Mouse (Mus musculus) midbrain, embryonic 14.5 days (tissue): ENCODE data around the gene Casc4. TPM values are rescaled to one million over a fixed set of nuclear protein-coding genes. Genes with fewer than 3 reads are reported as not detected.

Experiments used
- ATAC-seq: fragments of 200-750 bp; cut with Nextera tagmentation; 2 replicates; pipeline ENCODE4 v1.8.0; 2017; ENCODE audit warnings: moderate number of reproducible peaks, moderate library complexity; ENCODE audit not compliant: low FRiP score, low TSS enrichment
- DNase-seq: peaks from one replicate; pipeline ENCODE4 v3.0.0-alpha.2; 2015
- H3K27ac ChIP-seq: fragments of 300-500 bp; sonication (generic); replicated peaks from 2 replicates; pipeline ENCODE4 v1.5.1; 2014; ENCODE audit warnings: mild to moderate bottlenecking, low read depth, low read length, moderate library complexity
- H3K27me3 ChIP-seq: fragments of 300-500 bp; sonication (generic); 2 replicates; pipeline ENCODE4 v1.6.1; 2014; ENCODE audit warnings: low read length, control low read depth, mixed read lengths; ENCODE audit not compliant: control insufficient read depth, insufficient read depth
- H3K36me3 ChIP-seq: fragments of 300-500 bp; sonication (generic); 2 replicates; pipeline ENCODE4 v1.6.1; 2014; ENCODE audit warnings: low read length, control low read depth; ENCODE audit not compliant: control insufficient read depth, insufficient read depth
- H3K4me1 ChIP-seq: fragments of 300-500 bp; sonication (generic); 2 replicates; pipeline ENCODE4 v1.6.1; 2014; ENCODE audit warnings: mild to moderate bottlenecking, antibody characterized with exemption, low read length, control low read depth; ENCODE audit not compliant: control insufficient read depth, insufficient read depth
- H3K4me2 ChIP-seq: fragments of 300-500 bp; sonication (generic); 2 replicates; pipeline ENCODE4 v1.6.1; 2014; ENCODE audit warnings: mild to moderate bottlenecking, low read length, moderate library complexity
- H3K4me3 ChIP-seq: fragments of 300-500 bp; sonication (generic); replicated peaks from 2 replicates; pipeline ENCODE4 v1.5.1; 2014; ENCODE audit warnings: low read depth, low read length
- H3K9ac ChIP-seq: fragments of 300-500 bp; sonication (generic); replicated peaks from 2 replicates; pipeline ENCODE4 v1.6.1; 2014; ENCODE audit warnings: mild to moderate bottlenecking, low read length, moderate library complexity
- H3K9me3 ChIP-seq: fragments of 300-500 bp; sonication (generic); 2 replicates; pipeline ENCODE4 v1.6.1; 2016; ENCODE audit warnings: low read length, control low read depth, mixed read lengths; ENCODE audit not compliant: control insufficient read depth
- WGBS: fragments of 180-500 bp; shearing (Covaris S2); extraction: QIAGEN DNeasy Blood & Tissue Kit; methylation state at CpG from one replicate; pipeline ENCODE4 v1.1.7; 2014; 5-methylcytosine and 5-hydroxymethylcytosine counted together
- polyA plus RNA-seq: library from polyadenylated mRNA; unstranded; fragments of >200 nt; fragmentation: Nextera tagmentation; extraction: Ambion mirVana; gene quantifications from 2 replicates; pipeline ENCODE4 v1.2.1, GENCODE M21; 2014

Casc4 gene
- polyA plus RNA-seq, 1 experiment from 2014 or later, result 26.7 TPM

GRCm38 (mm10) chr2:121846050-121846449, 20.7 kb upstream of the Casc4 start:
- Histone ChIP-seq H3K9ac (no peak overlapping the region), H3K4me1 (no peaks in the 10 kb centered on the region), H3K4me2 (no peak overlapping the region), H3K36me3 (no peaks in the 10 kb centered on the region), H3K27me3 (0 out of 2 replicates have a peak, but pooled peaks cover 18% of the 10 kb centered on the region), H3K4me3 (no peak overlapping the region), H3K9me3 (no peaks in the 10 kb centered on the region), H3K27ac (no peak overlapping the region)
- DNase-seq (no peak), ATAC-seq (no peak)
- WGBS, result 80% methylated on average over 8 of the region's 8 CpGs

GRCm38 (mm10) chr2:121852045-121852444, 14.7 kb upstream of the Casc4 start:
- H3K9me3 ChIP-seq, result no peaks in the 10 kb centered on the region
- no peak overlapping the region for H3K4me3 ChIP-seq
- no peak overlapping the region for H3K27ac ChIP-seq
- H3K4me1 ChIP-seq, result no peaks in the 10 kb centered on the region
- H3K36me3 ChIP-seq, result no peaks in the 10 kb centered on the region
- ATAC-seq (no peak), DNase-seq (no peak)
- H3K9ac ChIP-seq, result no peak overlapping the region
- 74% methylated on average over 2 of the region's 2 CpGs for WGBS
- H3K27me3 ChIP-seq, result peaks cover 29% of the 10 kb centered on the region
- no peak overlapping the region for H3K4me2 ChIP-seq

- ATAC-seq (no peak), DNase-seq (no peak)
- Histone ChIP-seq H3K36me3 (no peaks in the 10 kb centered on the region), H3K4me2 (no peak overlapping the region), H3K4me1 (no peaks in the 10 kb centered on the region), H3K27ac (no peak overlapping the region), H3K27me3 (peaks cover 42% of the 10 kb centered on the region), H3K9me3 (no peaks in the 10 kb centered on the region), H3K4me3 (no peak overlapping the region), H3K9ac (no peak overlapping the region)
- 88% methylated on average over 3 of the region's 3 CpGs for WGBS
These were observed 12.8 kb upstream of the Casc4 start for GRCm38 (mm10) chr2:121853974-121854373.

GRCm38 (mm10) chr2:121859380-121859980, 7.3 kb upstream of the Casc4 start:
- Histone ChIP-seq H3K27ac (no peak overlapping the region), H3K9ac (no peak overlapping the region), H3K9me3 (no peaks in the 10 kb centered on the region), H3K4me2 (no peak overlapping the region), H3K4me3 (no peak overlapping the region), H3K4me1 (no peaks in the 10 kb centered on the region), H3K36me3 (no peaks in the 10 kb centered on the region), H3K27me3 (peaks cover 60% of the 10 kb centered on the region)
- ATAC-seq (no peak), DNase-seq (peak; percentile 1)
- WGBS, result 66% methylated on average over 5 of the region's 5 CpGs

GRCm38 (mm10) chr2:121866071-121866601, 634 bp upstream of the Casc4 start:
- H3K4me2 ChIP-seq, result peak overlapping the region; percentile 76
- peak overlapping the region; percentile 80 for H3K27ac ChIP-seq
- H3K9me3 ChIP-seq, result no peaks in the 10 kb centered on the region
- H3K4me1 ChIP-seq, result peaks cover 12% of the 10 kb centered on the region
- H3K9ac ChIP-seq, result peak overlapping the region; percentile 81
- ATAC-seq (peak; percentile 55), DNase-seq (peak; percentile 83)
- peaks cover 48% of the 10 kb centered on the region for H3K27me3 ChIP-seq
- WGBS, result under 1% methylated on average over 18 of the region's 18 CpGs
- H3K4me3 ChIP-seq, result peak overlapping the region; percentile 90
- no peaks in the 10 kb centered on the region for H3K36me3 ChIP-seq

GRCm38 (mm10) chr2:121867051-121867928, 520 bp downstream of the Casc4 start:
- under 1% methylated on average over 60 of the region's 63 CpGs for WGBS
- Histone ChIP-seq H3K4me2 (peak overlapping the region; percentile 76), H3K36me3 (no peaks in the 10 kb centered on the region), H3K9ac (peak overlapping the region; percentile 81), H3K27ac (peak overlapping the region; percentile 80), H3K4me1 (peaks cover 12% of the 10 kb centered on the region), H3K4me3 (peak overlapping the region; percentile 90), H3K9me3 (no peaks in the 10 kb centered on the region), H3K27me3 (peaks cover 48% of the 10 kb centered on the region)
- ATAC-seq (peak; percentile 26; the same call in 1 of the 2 replicates), DNase-seq (peak; percentile 54)

GRCm38 (mm10) chr2:121879506-121879905, 12.7 kb downstream of the Casc4 start:
- Histone ChIP-seq H3K4me1 (no peaks in the 10 kb centered on the region), H3K27me3 (peaks cover 2% of the 10 kb centered on the region; the same call in 1 of the 2 replicates), H3K36me3 (no peaks in the 10 kb centered on the region), H3K4me2 (no peak overlapping the region), H3K9me3 (no peaks in the 10 kb centered on the region), H3K9ac (no peak overlapping the region), H3K4me3 (no peak overlapping the region), H3K27ac (no peak overlapping the region)
- no peak for ATAC-seq
- 69% methylated on average over 1 of the region's 1 CpGs for WGBS
- DNase-seq, result no peak

GRCm38 (mm10) chr2:121885509-121886106, 18.8 kb downstream of the Casc4 start:
- no peak overlapping the region for H3K9ac ChIP-seq
- ATAC-seq, result no peak
- 86% methylated on average over 1 of the region's 1 CpGs for WGBS
- H3K4me1 ChIP-seq, result no peaks in the 10 kb centered on the region
- no peaks in the 10 kb centered on the region for H3K27me3 ChIP-seq
- H3K36me3 ChIP-seq, result no peaks in the 10 kb centered on the region
- no peak overlapping the region for H3K4me3 ChIP-seq
- no peak overlapping the region for H3K4me2 ChIP-seq
- DNase-seq, result no peak
- no peak overlapping the region for H3K27ac ChIP-seq
- no peaks in the 10 kb centered on the region for H3K9me3 ChIP-seq
